Mouse (Mus musculus) layer of hippocampus, postnatal 36 days (tissue): ENCODE results near the gene Casp2. TPM values are rescaled to one million over a fixed set of nuclear protein-coding genes. Genes with fewer than 3 reads are reported as not detected.

Source experiments
- DNase-seq, 2 experiments: peaks; one replicate each; pipeline ENCODE4 v3.0.0; 2022
- total RNA-seq, 2 experiments: library from RNA; stranded (reverse); gene quantifications; 2 replicates each; pipeline ENCODE4 v1.2.3; 2021

Casp2 gene
- total RNA-seq, 2 experiments from 2014 or later, result 20.6 to 23.7 TPM

DNA sequence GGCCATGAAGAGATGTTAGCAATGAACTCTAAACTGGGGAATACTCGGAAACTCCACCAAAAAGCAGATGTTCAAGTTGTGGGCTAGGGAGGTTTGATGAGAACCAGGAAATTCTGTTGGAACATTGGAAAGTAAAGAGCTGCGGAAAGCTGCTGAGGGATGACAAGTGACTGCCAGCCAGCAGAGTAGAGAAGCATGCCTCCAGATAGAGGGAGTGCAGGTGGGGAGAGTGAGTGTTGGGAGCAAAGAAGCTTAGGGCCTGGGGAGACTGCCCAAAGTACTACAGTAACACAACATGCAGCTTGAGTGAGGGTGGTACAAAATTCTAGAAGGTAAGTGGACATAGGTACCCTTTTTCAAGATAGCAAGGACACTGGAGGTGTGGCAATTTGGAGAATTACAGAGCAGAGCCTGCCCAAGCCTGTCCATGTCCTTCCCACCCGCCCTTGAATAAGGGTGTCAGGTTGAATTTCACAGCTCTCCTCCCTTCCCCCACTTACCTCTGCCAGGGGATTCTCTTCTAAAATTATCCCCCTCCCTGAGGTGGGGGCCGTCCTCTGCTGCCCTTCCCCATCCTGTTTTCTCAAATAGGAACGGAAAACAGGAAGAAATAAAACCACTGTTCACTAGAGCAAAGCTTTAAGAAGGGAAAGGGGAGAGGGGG, 18.2 kb downstream of the Casp2 start:
- DNase-seq, result no peak

GRCm38 (mm10) chr6:42286448-42286847, 21.7 kb downstream of the Casp2 start, which contains the start of gene Clcn1:
TSS of gene Clcn1 (plus strand) at chr6:42286685.
- no peak for DNase-seq

DNA sequence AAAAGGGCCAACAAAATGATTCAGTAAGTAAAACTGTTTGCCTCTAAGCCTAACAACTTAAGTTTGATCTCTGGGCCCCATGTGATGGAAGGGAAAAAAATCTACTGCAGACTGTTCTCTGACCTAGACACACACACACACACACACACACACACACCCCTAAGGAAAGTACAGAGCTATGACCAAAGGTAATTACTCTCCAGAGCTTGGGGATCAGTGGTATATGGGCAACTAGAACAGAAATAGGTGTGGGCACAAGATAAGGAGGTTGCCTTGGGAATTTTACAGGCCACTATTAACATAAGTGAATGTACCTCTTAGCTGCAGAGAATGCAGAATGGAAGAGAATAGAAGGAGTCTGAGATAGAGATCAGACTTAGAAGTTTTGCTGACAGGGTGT, 22.8 kb downstream of the Casp2 start:
- DNase-seq, result no peak

GRCm38 (mm10) chr6:42293327-42293726, 28.5 kb downstream of the Casp2 start:
- no peak for DNase-seq

DNA sequence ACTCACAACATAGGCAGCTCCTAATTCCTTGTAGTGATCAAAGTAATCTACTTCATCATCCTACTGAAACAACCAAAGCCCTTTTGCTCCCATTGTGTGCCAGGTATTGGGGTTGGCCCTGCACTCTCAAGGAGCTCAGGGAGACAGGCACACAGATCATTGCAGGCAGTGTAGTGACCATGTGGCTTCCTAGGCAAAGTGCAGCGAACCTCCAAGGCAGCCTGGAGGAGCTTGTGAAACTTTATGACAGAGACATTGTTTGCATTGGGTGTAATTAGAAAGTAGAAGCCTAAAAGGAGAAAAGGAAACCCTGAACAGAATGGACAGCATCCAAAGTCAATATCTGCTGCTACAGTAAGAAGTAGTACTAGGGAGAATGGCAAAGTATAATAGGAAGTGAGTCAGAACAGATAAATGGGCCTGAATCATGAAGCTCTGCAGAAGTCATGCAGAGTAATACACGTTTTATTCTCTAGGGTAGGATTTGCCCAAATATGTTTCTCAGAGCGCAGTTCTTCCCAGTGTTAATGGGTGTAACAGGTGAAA, 30.8 kb downstream of the Casp2 start:
- no peak for DNase-seq

DNA sequence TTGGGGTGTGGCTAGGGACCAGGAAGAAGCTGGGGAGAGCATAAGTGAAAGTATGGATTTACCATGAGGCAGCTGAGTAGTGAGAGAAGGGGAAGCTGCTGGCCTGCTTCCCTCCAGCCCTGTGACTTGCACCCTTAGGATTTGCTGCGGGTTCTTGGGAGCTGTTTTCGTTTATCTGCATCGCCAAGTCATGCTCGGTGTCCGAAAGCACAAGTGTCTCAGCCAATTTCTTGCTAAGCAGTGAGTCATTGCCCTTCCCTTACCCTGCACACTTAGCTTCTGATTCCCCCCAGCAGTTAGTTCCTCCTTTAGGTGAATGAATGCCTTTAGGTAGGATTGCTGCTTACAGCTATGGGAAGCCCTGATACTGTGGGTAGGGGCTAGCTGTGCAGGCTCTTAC, 34.6 kb downstream of the Casp2 start:
- DNase-seq, result no peak

DNA sequence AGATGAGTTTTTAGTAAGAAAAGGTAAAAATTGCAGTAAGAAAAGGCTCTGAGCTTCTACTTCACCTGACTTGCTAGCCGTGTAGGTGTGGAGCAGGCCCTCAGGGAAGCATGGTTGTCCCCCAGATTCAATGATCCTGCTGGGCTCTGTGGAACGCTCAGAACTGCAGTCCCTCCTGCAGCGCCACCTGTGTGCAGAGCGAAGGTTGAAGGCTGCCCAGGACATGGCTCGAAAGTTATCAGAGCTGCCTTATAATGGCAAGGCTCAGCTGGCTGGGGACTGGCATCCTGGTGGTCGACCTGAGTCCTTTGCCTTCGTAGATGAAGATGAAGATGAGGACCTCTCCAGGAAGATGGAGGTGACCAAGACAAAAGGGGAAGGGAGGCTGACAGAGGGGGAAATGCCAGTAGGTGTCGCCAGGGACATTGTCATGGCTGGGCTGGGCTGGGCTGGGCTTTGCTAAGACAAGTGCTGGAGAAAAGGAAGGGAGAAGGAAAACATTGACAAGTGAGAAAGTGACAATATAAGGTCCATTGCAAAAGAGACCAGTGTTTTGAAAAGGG, 45.1 kb downstream of the Casp2 start:
- DNase-seq, result no peak

- DNase-seq, result no peak
Measured at GRCm38 (mm10) chr6:42310427-42311053, 45.8 kb downstream of the Casp2 start.

DNA sequence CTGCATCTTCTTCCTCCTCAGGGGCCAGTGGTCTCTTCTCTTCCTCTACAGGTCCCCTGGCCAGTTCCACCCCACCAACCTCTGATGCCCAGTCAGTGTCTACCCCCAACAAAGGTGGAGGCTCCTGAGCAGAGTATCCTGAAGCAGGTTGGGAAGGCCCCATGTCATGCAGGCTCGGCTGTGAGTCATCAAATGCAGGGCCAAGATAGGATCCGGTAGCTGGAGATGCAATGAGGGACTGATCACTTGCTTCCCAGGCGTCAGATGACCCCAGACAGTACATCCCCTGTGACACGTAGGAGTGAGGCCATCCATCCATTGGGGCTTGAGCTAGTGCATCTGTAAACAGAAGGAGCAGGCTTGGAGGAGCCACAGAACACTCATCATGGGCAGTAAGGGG, 53.5 kb downstream of the Casp2 start:
- no peak for DNase-seq

DNA sequence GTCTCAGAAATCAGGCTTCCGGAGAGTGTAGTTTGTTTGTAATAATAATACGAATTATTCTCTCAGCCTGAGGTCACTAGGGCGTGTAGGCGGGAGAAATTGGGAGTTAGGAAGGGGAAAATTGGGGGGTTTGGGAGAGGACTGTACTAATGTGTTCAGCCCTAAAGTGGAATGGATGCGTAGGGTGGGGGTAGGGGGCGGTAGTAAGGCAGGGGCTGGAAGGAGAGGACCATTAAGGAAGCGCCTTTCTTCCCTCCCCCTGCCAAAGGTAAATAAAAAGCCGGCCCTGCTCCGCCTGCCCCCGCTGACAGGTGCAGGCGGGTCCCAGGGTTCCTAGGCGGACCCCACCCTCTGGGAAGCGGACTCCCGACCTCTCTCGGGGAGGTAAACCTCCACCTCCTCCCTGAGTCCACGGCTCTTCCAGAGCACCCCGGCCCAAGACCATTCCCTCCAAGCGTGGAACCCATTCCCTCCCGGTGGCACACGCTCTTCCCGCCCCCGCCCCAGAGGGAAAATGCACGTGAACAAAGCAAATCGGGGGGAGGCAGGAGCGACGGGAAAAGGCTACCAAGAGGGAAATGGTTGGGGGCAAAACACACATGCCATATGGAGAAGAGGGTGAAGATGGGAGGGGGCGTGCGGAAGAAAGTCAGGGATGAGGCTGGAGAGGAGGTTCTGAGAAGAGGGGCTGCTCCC, 58.7 kb downstream of the Casp2 start:
- no peak for DNase-seq

DNA sequence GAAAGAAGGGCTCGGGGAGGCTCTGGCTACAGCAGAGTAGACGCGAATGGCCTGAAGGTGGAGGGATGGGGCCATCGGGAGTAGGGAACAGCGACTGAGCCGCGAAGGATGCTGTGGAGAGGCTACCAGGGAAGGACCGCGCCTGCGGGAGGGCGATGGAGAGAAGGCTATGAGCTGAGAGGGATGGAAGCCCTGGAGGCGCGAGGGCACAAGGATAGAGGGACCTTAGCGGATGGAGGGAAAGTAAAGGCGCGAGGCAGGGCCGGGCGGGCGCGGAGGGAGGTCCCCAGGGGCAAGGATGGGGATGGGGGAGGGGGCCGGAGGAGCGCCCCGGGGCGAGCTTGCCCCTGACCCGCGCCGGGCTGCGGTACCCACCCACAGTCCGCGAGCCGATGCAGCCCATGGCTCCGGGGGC, 59.3 kb downstream of the Casp2 start:
- peak; percentile 37 to 41 for DNase-seq

DNA sequence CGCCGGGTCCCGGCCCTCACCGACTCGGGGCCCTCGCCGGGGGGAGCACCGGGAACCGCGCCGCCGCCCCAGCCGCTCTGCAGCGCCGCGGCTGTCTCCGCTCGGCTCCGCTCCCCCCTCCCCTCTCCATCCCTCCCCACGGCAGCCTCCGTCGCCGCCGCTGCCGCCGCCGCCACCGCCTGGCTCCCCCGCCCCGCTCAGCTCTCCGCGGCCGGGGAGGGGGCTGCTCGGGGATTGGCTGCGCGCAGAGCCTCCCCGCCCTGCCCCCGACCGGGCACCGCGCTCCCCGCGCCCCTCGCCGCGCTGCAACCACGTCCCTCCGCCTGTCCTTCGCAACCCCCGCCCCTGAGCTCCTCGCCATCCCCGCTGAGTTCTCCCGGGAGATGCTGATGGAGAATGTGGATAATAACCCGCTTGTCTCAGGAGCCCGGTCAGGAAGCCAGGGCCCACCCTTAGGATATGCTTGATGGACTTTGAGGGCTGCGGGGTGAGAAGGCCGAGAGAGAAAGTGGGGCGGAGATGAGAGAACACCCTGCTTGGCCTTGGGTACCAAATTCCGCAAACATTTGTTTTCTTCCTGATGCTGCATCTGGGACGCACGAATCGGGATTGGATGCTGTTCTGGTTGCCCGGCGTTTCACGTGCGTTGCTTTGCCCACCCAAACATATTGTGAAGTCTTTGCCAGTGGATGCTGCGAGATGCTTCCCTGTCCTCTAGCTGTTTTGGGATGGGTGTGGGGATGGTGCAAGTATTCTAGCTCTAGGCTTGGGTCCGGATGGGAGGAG, 59.9 kb downstream of the Casp2 start, which contains the start of gene Fam131b:
Gene Fam131b, minus strand, starts transcription at position 162 of the 786 bp plus-strand sequence.
- peak; percentile 78 to 82 for DNase-seq

DNA sequence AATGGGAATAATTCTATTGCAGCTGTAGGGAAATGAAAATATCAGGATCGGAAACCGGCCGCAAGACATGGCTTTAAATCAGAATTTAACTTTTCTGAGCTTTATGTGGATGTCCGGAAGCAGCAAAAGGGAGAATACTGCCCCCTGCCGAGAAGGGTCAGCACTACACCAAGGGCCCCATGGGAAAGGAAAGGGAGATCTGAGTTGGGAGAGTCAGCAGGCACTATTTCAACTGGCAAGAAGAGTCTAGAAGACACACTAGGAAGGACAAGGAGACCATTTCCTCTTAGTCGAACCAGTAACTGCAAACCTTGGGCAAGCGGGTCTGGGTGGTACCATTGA, 60.5 kb downstream of the Casp2 start:
- peak; percentile 82 to 84 for DNase-seq

DNA sequence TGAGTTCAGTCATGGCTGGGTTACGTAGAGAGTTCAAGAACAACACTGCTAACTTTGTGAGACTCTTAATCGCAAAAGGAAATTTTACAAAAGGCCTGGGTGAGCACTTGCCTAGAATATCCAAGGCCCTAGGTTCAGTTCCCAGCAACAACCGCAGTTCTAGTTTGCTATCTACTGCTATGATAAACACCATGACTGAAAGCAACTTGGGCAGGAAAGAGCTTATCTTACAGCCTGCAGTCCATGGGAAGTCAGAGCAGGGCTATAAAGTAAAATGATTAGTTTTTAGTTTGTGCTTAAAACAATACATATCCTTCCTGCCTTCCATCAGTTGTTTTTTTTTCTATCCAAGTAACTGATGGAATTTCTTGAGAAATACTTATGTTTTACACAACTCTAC, 61.7 kb downstream of the Casp2 start:
- DNase-seq, result no peak

DNA sequence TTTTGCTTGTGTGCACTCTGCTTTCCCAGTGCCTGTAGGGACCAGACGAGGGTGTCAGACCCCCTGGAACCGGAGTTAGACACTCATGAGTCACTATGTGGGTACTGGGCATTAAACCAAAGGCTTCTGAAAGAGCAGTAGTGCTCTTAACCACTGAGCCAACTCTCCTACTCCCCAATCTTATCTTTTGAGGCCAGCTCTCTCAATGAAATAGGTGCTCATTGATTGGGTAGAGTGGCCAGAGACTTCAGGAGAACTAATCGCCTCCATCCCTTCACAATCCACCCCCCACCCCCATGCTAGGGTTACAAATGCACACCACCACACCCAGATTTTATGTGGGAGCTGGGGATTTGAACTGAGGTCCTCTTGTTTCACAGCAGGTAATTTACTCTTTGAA, 64.0 kb downstream of the Casp2 start:
- no peak for DNase-seq

DNA sequence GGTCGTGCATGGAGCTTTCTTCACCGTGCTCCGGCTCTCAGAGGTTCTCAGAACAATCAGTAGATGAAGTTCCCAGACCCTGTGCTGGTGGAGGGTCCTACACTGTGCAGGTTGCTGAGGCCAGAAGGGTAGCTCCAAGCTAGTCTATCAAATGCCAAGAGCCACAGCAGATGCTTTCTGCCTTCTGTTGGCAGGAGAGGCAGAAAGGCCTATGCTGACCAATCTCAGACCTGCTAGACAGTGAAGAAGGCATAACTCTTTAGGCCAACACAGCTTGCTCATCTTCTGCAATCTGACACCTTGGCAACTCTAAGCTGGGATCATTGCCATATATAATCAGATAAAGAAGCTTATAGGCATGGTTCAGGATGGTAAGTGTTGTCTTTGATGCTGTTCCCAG, 65.4 kb downstream of the Casp2 start:
- DNase-seq, result no peak

DNA sequence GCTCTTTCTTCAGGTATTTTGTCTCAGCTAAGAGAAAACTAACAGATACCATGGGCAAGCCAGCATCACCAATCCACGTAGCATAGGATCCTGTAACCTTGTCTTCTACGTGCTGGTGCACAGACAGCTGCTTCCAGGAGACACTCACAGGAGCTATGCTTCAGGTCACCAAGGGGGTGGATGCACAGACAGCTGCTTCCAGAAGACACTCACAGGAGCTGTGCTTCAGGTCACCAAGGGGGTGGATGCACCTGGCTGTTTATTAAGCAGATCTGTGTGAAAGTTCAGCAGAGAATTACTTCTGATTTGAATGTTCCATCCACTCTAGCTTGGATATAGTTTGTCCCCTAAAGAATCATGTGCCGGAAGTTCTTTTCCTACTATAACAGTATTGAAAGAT, 66.2 kb downstream of the Casp2 start:
- no peak for DNase-seq

Other genes starting within 250 kb of the Casp2 start
- gene Sva, start 226.6 kb upstream of the Casp2 start, total RNA-seq, result not detected
- gene Tas2r139, start 124.0 kb upstream of the Casp2 start, total RNA-seq, result not detected
- gene Tas2r144, start 49.7 kb upstream of the Casp2 start, total RNA-seq, result not detected
- 1 to 10 TPM; 9.5 to 9.6 TPM for gene Gstk1, start 19.1 kb upstream of the Casp2 start, total RNA-seq
- not detected for gene Tmem139, start 3.0 kb upstream of the Casp2 start, total RNA-seq
- gene Clcn1, start 21.7 kb downstream of the Casp2 start, total RNA-seq, result 1 to 10 TPM; 2.7 to 3.6 TPM
- 10 to 100 TPM; 76.2 to 77.0 TPM for gene Fam131b, start 59.7 kb downstream of the Casp2 start, total RNA-seq
- 10 to 100 TPM; 42.8 to 45.0 TPM for gene Zyx, start 84.6 kb downstream of the Casp2 start, total RNA-seq
- under 1 TPM in 1 of 2 experiments, not detected in 1; 0.15 TPM for gene Epha1, start 108.3 kb downstream of the Casp2 start, total RNA-seq
- under 1 TPM in 1 of 2 experiments, not detected in 1; 0.40 TPM for gene Tas2r143, start 135.3 kb downstream of the Casp2 start, total RNA-seq
- gene Tas2r135, start 140.4 kb downstream of the Casp2 start, total RNA-seq, result not detected
- not detected for gene Tas2r126, start 169.6 kb downstream of the Casp2 start, total RNA-seq
- not detected for gene Olfr458, start 200.2 kb downstream of the Casp2 start, total RNA-seq
- not detected for gene Olfr457, start 211.3 kb downstream of the Casp2 start, total RNA-seq
- not detected for gene Olfr456, start 222.2 kb downstream of the Casp2 start, total RNA-seq